Mouse (Mus musculus) testis, adult 2 months (tissue): Measurements from ENCODE around the gene Avil. TPM values are rescaled to one million over a fixed set of nuclear protein-coding genes. Genes with fewer than 3 reads are reported as not detected.
"Not testable (repeated sequence)": the region's sequence is repeated elsewhere in the genome, so short reads cannot be mapped to it uniquely, and the experiment has no call there.

Source experiments
- H3K27ac ChIP-seq: fragments of 200-500 bp; 2 replicates; pipeline ENCODE4 v1.5.1; 2012; ENCODE audit warnings: low read depth, low read length; ENCODE audit not compliant: control insufficient read depth, insufficient read depth
- H3K27me3 ChIP-seq: fragments of 200-500 bp; 2 replicates; pipeline ENCODE4 v1.6.1; 2012; ENCODE audit warnings: mild to moderate bottlenecking, low read length, moderate library complexity; ENCODE audit not compliant: control insufficient read depth, insufficient read depth
- H3K36me3 ChIP-seq: fragments of 200-500 bp; 2 replicates; pipeline ENCODE4 v1.6.1; 2012; ENCODE audit warnings: mild to moderate bottlenecking, low read length; ENCODE audit not compliant: control insufficient read depth, insufficient read depth
- H3K4me1 ChIP-seq: fragments of 200-500 bp; 2 replicates; pipeline ENCODE4 v1.6.1; 2012; ENCODE audit warnings: low read length; ENCODE audit not compliant: control insufficient read depth, insufficient read depth
- H3K4me3 ChIP-seq: fragments of 200-500 bp; 2 replicates; pipeline ENCODE4 v1.5.1; 2012; ENCODE audit warnings: low read depth, mild to moderate bottlenecking, low read length, moderate library complexity, mixed read lengths; ENCODE audit not compliant: control insufficient read depth
- CTCF ChIP-seq: fragments of 200-500 bp; IDR thresholded peaks from 2 replicates; pipeline ENCODE4 v1.5.1; 2012; ENCODE audit warnings: low read depth, mild to moderate bottlenecking, inconsistent platforms, low read length, moderate library complexity; ENCODE audit not compliant: control insufficient read depth, insufficient read depth, insufficient replicate concordance
- POLR2A ChIP-seq: fragments of 200-500 bp; IDR thresholded peaks from 2 replicates; pipeline ENCODE4 v1.6.1; 2012; ENCODE audit warnings: low read depth, mild to moderate bottlenecking, inconsistent platforms, low read length, moderate library complexity; ENCODE audit not compliant: control insufficient read depth
- polyA plus RNA-seq: library from polyadenylated mRNA; depleted of rRNA; stranded (reverse); fragments of >200 nt; gene quantifications from 2 replicates; pipeline ENCODE4 v1.2.3, GENCODE M21; 2012

Gene Avil
- polyA plus RNA-seq, 1 experiment, result 0.04 TPM

DNA sequence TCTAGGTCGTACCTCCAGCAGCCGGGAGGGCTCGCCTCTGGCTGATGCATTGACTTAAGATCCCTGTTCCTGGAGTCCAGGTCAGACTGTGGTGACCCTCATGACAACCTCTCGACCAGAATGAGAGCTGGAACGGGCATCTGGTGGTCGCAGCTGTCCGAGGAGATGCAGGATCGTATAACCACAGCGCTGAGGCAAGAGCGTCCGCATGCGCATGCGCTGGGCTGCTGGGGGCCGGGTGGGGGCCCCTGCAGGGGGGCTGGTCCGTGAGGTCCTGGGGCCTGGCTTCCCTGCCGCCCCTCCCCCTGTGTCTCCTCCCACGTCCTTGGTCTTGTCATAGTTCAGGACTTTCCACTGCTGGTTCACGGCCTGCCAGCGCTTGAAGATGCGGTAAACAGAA, 56.0 kb downstream of the Avil start:
- Histone ChIP-seq H3K27ac (no peak overlapping the region), H3K4me1 (peaks cover 10% of the 10 kb centered on the region), H3K4me3 (no peak overlapping the region), H3K36me3 (no peaks in the 10 kb centered on the region), H3K27me3 (no peaks in the 10 kb centered on the region)
- no peak for TF ChIP-seq CTCF
- TF ChIP-seq POLR2A, result no peak

GRCm38 (mm10) chr10:127058161-127058560, 57.7 kb downstream of the Avil start:
- Histone ChIP-seq H3K27me3 (no peaks in the 10 kb centered on the region), H3K4me3 (no peak overlapping the region), H3K27ac (no peak overlapping the region), H3K36me3 (no peaks in the 10 kb centered on the region), H3K4me1 (peaks cover 12% of the 10 kb centered on the region)
- peak; percentile 94; the same call in 1 of the 2 replicates for TF ChIP-seq CTCF
- TF ChIP-seq POLR2A, result no peak

DNA sequence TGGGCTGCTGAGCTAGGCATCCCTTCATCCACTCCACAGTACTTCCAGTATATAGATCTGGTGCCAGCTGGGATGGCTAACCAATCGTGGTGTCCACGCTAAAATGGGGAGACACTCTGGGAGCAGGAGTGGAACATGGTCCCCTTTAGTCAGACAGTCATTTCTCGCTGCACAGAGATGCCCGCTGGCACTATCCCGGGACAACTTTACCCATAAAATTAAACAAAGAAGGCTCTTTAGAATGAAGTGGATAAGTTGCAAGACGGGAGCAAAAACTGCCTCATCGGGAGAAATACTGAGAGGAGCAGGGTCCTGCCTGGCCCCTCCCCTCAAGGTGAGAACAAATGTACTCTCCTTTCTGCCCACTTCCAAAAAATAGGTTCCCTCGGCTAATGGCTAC, 58.2 kb downstream of the Avil start:
- TF ChIP-seq CTCF (no peak), POLR2A (no peak)
- no peak overlapping the region for H3K27ac ChIP-seq
- H3K4me1 ChIP-seq, result peaks cover 12% of the 10 kb centered on the region
- H3K4me3 ChIP-seq, result no peak overlapping the region
- H3K36me3 ChIP-seq, result no peaks in the 10 kb centered on the region
- no peaks in the 10 kb centered on the region for H3K27me3 ChIP-seq

- no peaks in the 10 kb centered on the region for H3K36me3 ChIP-seq
- peaks cover 19% of the 10 kb centered on the region for H3K4me1 ChIP-seq
- H3K27me3 ChIP-seq, result no peaks in the 10 kb centered on the region
- H3K4me3 ChIP-seq, result peak overlapping the region; percentile 78
- H3K27ac ChIP-seq, result no peak overlapping the region
- TF ChIP-seq POLR2A (no peak), CTCF (no peak)
Measured at GRCm38 (mm10) chr10:127059174-127059967, 58.9 kb downstream of the Avil start.

- Histone ChIP-seq H3K36me3 (no peaks in the 10 kb centered on the region), H3K27me3 (no peaks in the 10 kb centered on the region), H3K4me3 (peak within 1 kb of the TSS; percentile 78), H3K4me1 (peaks cover 25% of the 10 kb centered on the region), H3K27ac (no peak within 1 kb of the TSS)
- TF ChIP-seq POLR2A, result no peak
- TF ChIP-seq CTCF, result no peak
Measured at GRCm38 (mm10) chr10:127059968-127060916, 59.7 kb downstream of the Avil start, which contains the start of gene March9. Gene March9, minus strand, starts transcription at chr10:127060184.

GRCm38 (mm10) chr10:127061085-127061484, 60.6 kb downstream of the Avil start:
- Histone ChIP-seq H3K27me3 (no peaks in the 10 kb centered on the region), H3K27ac (no peak overlapping the region), H3K4me3 (no peak overlapping the region), H3K36me3 (no peaks in the 10 kb centered on the region; the same call in 1 of the 2 replicates), H3K4me1 (peaks cover 25% of the 10 kb centered on the region)
- TF ChIP-seq POLR2A, result no peak
- TF ChIP-seq CTCF, result no peak

DNA sequence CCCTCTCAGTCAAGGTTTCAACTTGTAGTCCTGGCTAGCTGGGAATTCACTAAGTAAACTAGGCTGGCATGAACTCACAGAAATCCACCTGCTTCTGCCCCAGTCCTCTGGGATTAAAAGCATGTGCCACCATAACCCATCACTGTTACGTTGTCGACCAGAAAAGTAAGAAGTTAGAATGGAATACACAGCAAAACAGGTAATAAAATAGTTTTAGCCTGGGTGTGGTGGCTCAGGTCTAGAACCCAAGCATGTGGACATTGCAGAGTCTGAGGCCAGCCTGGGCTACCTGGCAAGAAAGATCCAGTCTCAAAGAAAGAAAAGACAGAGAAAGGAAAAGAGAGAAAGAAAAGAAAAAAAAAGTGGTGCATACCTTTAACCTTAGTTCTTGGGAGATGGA, 61.0 kb downstream of the Avil start:
- Histone ChIP-seq H3K4me1 (peaks cover 25% of the 10 kb centered on the region), H3K4me3 (no peak overlapping the region), H3K27me3 (no peaks in the 10 kb centered on the region)

GRCm38 (mm10) chr10:127062101-127062500, 61.6 kb downstream of the Avil start:
- peaks cover 25% of the 10 kb centered on the region for H3K4me1 ChIP-seq
- not testable (repeated sequence) for H3K27me3 ChIP-seq

More for the DNA sequence above, 61.0 kb downstream of the Avil start:
- Histone ChIP-seq H3K27ac (no peak overlapping the region), H3K36me3 (no peaks in the 10 kb centered on the region; the same call in 1 of the 2 replicates)
- no peak for TF ChIP-seq CTCF
- no peak for TF ChIP-seq POLR2A

More at GRCm38 (mm10) chr10:127062101-127062500, 61.6 kb downstream of the Avil start:
- not testable (repeated sequence) for H3K27ac ChIP-seq, H3K36me3 ChIP-seq, H3K4me3 ChIP-seq
